Mouse (Mus musculus) liver, embryonic 16.5 days (tissue): ENCODE measurements at regions not wholly inside any gene's neighbourhood (a gene's known extent, or its start where the extent isn't known, plus 50 kb on each side); places are given as distances from the start of the nearest gene placed in this dataset.

Experiments
- ATAC-seq: fragments of 200-750 bp; cut with Nextera tagmentation; 2 replicates; pipeline ENCODE4 v1.8.0; 2017; ENCODE audit warnings: low read depth, mild to moderate bottlenecking, moderate number of reproducible peaks, moderate library complexity
- H3K27ac ChIP-seq: fragments of 300-500 bp; sonication (generic); 2 replicates; pipeline ENCODE4 v1.5.1; 2014; ENCODE audit warnings: mild to moderate bottlenecking, low read length
- H3K27me3 ChIP-seq: fragments of 300-500 bp; sonication (generic); 2 replicates; pipeline ENCODE4 v1.6.1; 2014; ENCODE audit warnings: low read depth, low read length, mixed read lengths; ENCODE audit not compliant: control insufficient read depth, insufficient read depth
- H3K36me3 ChIP-seq: fragments of 300-500 bp; sonication (generic); 2 replicates; pipeline ENCODE4 v1.6.1; 2014; ENCODE audit warnings: mild to moderate bottlenecking; ENCODE audit not compliant: control insufficient read depth, insufficient read depth
- H3K4me1 ChIP-seq: fragments of 300-500 bp; sonication (generic); 2 replicates; pipeline ENCODE4 v1.6.1; 2014; ENCODE audit warnings: low read depth, low read length, mixed read lengths; ENCODE audit not compliant: control insufficient read depth
- H3K4me2 ChIP-seq: fragments of 300-500 bp; sonication (generic); 2 replicates; pipeline ENCODE4 v1.6.1; 2014; ENCODE audit warnings: low read depth, low read length, mixed read lengths
- H3K4me3 ChIP-seq: fragments of 300-500 bp; sonication (generic); 2 replicates; pipeline ENCODE4 v1.5.1; 2014; ENCODE audit warnings: low read depth, mild to moderate bottlenecking, low read length
- H3K9ac ChIP-seq: fragments of 300-500 bp; sonication (generic); 2 replicates; pipeline ENCODE4 v1.6.1; 2014; ENCODE audit warnings: low read depth, low read length
- H3K9me3 ChIP-seq: fragments of 300-500 bp; sonication (generic); replicated peaks from 2 replicates; pipeline ENCODE4 v1.6.1; 2016; ENCODE audit warnings: low read length; ENCODE audit not compliant: control insufficient read depth
- WGBS: fragments of 180-500 bp; shearing (Covaris S2); extraction: QIAGEN DNeasy Blood & Tissue Kit; methylation state at CpG from one replicate; pipeline ENCODE4 v1.1.7; 2014; ENCODE audit not compliant: insufficient replicate concordance; 5-methylcytosine and 5-hydroxymethylcytosine counted together

- WGBS: 49% methylated on average over 3 of the region's 3 CpGs
These were observed 57.2 kb upstream of the Usp9x start for GRCm38 (mm10) chrX:13014051-13014450.

GRCm38 (mm10) chrX:13013086-13013485 is 58.2 kb upstream of the Usp9x start:
- no peaks in the 10 kb centered on the region for H3K4me1 ChIP-seq
- no peaks in the 10 kb centered on the region for H3K9me3 ChIP-seq
- H3K4me3 ChIP-seq: no peak overlapping the region
- no peak overlapping the region for H3K27ac ChIP-seq
- whole genome bisulfite sequencing: 56% methylated on average over 3 of the region's 3 CpGs
- no peak for ATAC-seq
- no peaks in the 10 kb centered on the region for H3K36me3 ChIP-seq
- H3K9ac ChIP-seq: no peak overlapping the region
- no peaks in the 10 kb centered on the region for H3K27me3 ChIP-seq
- H3K4me2 ChIP-seq: no peak overlapping the region

More at GRCm38 (mm10) chrX:13014051-13014450, 57.2 kb upstream of the Usp9x start:
- H3K27ac ChIP-seq: no peak overlapping the region
- no peaks in the 10 kb centered on the region for H3K4me1 ChIP-seq
- ATAC-seq: no peak
- H3K9me3 ChIP-seq: no peaks in the 10 kb centered on the region
- no peak overlapping the region for H3K4me2 ChIP-seq
- H3K36me3 ChIP-seq: no peaks in the 10 kb centered on the region
- no peak overlapping the region for H3K9ac ChIP-seq
- H3K4me3 ChIP-seq: no peak overlapping the region
- no peaks in the 10 kb centered on the region for H3K27me3 ChIP-seq

GRCm38 (mm10) chrX:12990777-12991176 is 80.5 kb upstream of the Usp9x start:
- Histone ChIP-seq H3K4me2 (no peak overlapping the region), H3K36me3 (no peaks in the 10 kb centered on the region), H3K27ac (no peak overlapping the region), H3K9me3 (no peaks in the 10 kb centered on the region), H3K27me3 (no peaks in the 10 kb centered on the region), H3K4me3 (no peak overlapping the region), H3K9ac (no peak overlapping the region), H3K4me1 (no peaks in the 10 kb centered on the region)
- 26% methylated on average over 7 of the region's 7 CpGs for WGBS
- no peak for ATAC-seq

DNA sequence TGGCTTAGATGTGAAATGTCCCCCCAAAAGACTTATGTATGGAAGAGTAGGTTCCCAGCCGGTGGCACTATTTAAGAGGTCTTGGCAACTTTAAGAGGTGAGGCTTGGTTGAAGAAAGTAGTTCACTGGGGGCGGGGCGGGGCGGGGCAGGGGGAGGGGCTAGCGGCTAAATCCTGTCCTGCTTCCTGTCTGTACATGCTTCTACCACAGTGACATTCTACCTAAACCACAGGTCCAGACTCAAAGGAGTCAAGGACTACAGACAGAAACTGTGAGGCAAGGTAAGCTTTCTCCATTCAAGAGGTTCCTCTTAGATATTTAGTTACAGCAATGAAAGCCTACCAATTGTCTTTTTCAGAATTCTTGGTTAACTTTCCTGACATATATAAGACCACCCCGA is 93.6 kb upstream of the Usp9x start:
- Histone ChIP-seq H3K27me3 (no peaks in the 10 kb centered on the region), H3K4me3 (no peak overlapping the region), H3K4me1 (no peaks in the 10 kb centered on the region), H3K9me3 (no peaks in the 10 kb centered on the region), H3K36me3 (no peaks in the 10 kb centered on the region), H3K4me2 (no peak overlapping the region), H3K27ac (no peak overlapping the region), H3K9ac (no peak overlapping the region)
- no peak for ATAC-seq
- WGBS: 52% methylated on average over 6 of the region's 6 CpGs

DNA sequence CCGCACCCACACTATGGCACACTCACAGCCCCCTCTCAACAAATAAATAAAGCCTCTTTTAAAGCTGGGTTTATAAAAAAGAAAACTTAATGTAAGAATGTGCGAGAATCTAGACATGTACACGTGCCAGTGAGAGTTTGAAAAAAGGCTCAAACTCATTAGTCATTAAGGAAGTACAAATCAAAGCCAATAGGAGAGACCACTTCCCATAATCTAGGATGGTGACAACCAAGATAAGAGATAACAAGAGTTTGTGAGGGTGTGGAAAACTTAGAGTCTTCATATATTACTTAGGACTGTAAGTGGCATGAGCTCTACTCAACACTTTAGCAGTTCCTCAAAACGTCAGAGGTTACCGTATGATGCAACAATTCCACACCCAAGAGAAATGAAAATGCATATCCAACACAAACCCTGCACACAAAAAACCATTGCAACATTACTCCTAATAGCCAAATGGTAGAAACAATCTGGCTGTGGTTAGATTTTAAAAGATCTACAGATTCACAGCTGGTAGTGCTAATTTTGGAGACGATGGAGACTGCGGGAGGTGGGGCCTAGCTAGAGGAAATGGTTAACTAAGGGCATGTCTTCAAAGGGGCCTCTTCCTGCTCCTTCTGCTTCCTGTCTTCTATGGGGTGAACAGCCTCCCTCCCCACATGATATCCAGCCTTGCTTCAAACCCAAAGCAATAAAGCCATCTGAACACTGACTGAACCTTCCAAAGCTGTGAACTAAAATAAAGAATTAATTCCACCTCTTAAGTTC is 102.1 kb upstream of the Usp9x start:
- WGBS: 57% methylated on average over 7 of the region's 7 CpGs
- H3K27me3 ChIP-seq: no peaks in the 10 kb centered on the region

GRCm38 (mm10) chrX:12959467-12960314 is 111.6 kb upstream of the Usp9x start:
- no peaks in the 10 kb centered on the region for H3K36me3 ChIP-seq
- H3K4me2 ChIP-seq: no peak overlapping the region
- H3K4me3 ChIP-seq: no peak overlapping the region
- H3K27ac ChIP-seq: no peak overlapping the region
- no peaks in the 10 kb centered on the region for H3K9me3 ChIP-seq
- no peaks in the 10 kb centered on the region for H3K27me3 ChIP-seq
- ATAC-seq: no peak
- WGBS: 43% methylated on average over 11 of the region's 11 CpGs
- H3K4me1 ChIP-seq: no peaks in the 10 kb centered on the region
- H3K9ac ChIP-seq: no peak overlapping the region

More for the DNA sequence above, 102.1 kb upstream of the Usp9x start:
- Histone ChIP-seq H3K4me3 (no peak overlapping the region), H3K4me1 (no peaks in the 10 kb centered on the region), H3K9me3 (no peaks in the 10 kb centered on the region), H3K27ac (no peak overlapping the region), H3K4me2 (no peak overlapping the region), H3K9ac (no peak overlapping the region), H3K36me3 (no peaks in the 10 kb centered on the region)
- ATAC-seq: no peak

DNA sequence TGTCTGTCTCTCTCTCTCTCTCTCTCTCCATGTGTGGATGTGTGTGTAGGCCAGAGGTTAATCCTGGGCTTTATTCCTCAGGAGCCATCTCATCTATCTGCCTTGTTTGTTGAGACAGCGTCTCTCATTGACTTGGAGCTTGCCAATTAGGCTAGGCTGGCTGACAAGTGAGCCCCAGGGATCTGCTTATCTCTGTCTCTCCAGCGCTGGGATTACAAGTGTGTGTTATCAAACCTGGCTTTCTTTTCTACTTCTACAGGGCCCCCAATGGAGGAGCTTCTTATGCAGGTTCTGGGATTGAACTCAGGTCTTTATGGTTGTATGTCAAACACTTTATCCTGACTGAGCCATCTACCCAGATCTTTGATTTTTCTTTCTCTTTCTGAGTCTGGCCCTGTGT is 112.4 kb upstream of the Usp9x start:
- Histone ChIP-seq H3K4me1 (no peaks in the 10 kb centered on the region), H3K9ac (no peak overlapping the region), H3K27ac (no peak overlapping the region), H3K4me3 (no peak overlapping the region), H3K4me2 (no peak overlapping the region), H3K9me3 (no peaks in the 10 kb centered on the region), H3K36me3 (no peaks in the 10 kb centered on the region), H3K27me3 (no peaks in the 10 kb centered on the region)
- ATAC-seq: no peak
- 34% methylated on average over 2 of the region's 2 CpGs for WGBS

GRCm38 (mm10) chrX:12950928-12951660 is 120.2 kb upstream of the Usp9x start:
- H3K4me3 ChIP-seq: no peak overlapping the region
- H3K9me3 ChIP-seq: no peaks in the 10 kb centered on the region
- WGBS: 41% methylated on average over 6 of the region's 7 CpGs
- H3K27me3 ChIP-seq: no peaks in the 10 kb centered on the region
- no peaks in the 10 kb centered on the region for H3K4me1 ChIP-seq
- H3K9ac ChIP-seq: no peak overlapping the region
- H3K4me2 ChIP-seq: no peak overlapping the region
- no peak for ATAC-seq
- H3K27ac ChIP-seq: no peak overlapping the region
- H3K36me3 ChIP-seq: no peaks in the 10 kb centered on the region
